Mouse (Mus musculus): ENCODE data around the gene Kcnj5.
A peak's percentile ranks its signal among the peaks of the same experiment; 100 is the strongest.

Kcnj5 gene

GRCm38 (mm10) chr9:32315999-32316398 lies 28.2 kb downstream of the Kcnj5 start:
- no peak for DNase-seq

DNA sequence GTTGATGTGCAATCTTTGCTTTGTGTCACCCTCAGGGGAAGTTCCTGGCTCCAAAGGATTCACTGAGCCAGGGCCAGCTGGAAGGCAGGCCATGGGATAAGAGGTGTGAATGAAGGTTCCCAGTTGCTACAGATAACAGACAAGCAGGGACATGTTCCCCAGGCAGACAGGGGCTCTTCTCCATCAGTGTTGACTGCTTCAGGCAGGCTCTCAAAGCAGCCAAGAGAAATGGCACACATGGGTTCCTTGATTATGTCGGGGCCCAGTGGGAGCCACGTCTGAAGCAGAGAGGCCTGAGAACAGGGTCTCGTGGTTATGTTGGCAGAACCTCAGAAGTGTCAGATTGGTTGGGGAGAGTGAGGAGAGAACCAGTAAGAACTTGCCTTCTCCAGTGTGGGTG lies 30.1 kb downstream of the Kcnj5 start:
- no peak for DNase-seq

GRCm38 (mm10) chr9:32312208-32312607 lies 31.9 kb downstream of the Kcnj5 start:
- no peak for DNase-seq

DNA sequence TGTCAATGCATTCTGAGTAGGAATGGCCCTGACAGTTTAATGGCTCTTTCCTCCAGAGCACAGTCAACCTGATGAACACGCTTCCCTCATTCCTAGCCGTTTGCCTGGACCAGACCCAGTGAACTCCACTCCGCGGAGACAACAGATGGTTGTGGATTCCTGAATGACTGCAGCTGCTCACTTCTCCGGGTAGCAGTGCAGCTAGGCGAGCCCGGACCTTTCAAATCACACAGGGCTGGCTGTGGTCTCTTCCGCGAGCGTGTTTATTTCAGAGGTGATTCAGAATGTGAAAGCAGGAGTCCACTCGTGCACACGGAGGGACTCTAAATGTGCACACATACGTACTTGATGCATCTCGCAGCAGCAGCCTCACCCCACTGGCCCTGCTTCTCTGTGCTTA lies 32.4 kb downstream of the Kcnj5 start:
- DNase-seq, result no peak

DNA sequence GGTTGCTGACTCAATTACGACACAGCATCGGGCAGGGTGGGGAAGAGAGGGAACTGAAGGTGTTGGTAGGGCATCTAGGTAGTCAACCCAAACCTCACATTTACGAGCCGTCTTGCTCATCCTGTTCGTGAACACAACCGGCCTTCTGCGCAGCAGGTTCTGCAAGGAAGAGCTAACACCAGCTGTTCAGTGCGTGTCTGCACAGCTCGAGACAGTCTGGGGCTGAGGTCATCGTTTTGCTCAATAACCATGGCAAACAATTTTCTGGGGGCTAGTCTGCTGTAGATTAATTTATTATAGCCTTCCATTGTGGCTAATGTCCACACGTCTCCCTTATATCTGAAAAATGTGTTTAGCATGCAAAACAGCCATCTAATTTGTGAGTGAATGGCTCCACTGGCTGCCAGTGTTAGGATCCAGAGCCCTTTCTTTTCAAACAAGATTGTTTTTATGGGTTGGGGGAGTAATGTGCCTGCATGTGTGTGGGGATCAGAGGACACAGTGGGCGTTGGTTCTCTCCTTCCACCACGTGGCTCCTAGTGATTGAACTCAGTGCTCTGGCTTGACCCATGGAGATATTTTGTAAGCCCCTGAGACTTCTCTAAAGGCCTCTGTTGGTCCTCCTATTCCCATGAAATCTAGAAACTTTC lies 41.5 kb downstream of the Kcnj5 start:
- DNase-seq, result no peak

- peak; percentile 74 for DNase-seq
Measured at GRCm38 (mm10) chr9:32295061-32295800, 48.9 kb downstream of the Kcnj5 start.

- DNase-seq, result peak; percentile 61
Measured at GRCm38 (mm10) chr9:32292686-32293085, 51.5 kb downstream of the Kcnj5 start.

DNA sequence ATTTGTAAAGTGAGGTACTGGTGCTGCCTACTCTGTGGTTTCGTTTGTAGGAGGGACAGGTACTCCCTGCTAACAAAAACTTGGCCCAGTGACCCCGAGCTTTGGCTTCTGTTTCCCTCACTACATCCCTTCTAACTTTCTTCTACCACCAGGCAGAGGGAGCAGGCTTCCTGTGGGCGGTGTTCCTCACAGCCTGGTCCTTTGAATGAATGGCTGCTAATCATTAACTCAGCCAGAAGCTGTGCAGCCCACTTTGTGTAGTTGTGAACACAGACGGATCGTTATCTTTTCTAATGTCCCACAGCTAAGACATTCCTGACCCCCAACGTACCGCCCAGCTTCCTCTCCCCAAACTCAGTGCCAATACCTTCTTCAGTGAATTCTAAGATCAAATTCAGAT lies 52.5 kb downstream of the Kcnj5 start:
- no peak for DNase-seq

DNA sequence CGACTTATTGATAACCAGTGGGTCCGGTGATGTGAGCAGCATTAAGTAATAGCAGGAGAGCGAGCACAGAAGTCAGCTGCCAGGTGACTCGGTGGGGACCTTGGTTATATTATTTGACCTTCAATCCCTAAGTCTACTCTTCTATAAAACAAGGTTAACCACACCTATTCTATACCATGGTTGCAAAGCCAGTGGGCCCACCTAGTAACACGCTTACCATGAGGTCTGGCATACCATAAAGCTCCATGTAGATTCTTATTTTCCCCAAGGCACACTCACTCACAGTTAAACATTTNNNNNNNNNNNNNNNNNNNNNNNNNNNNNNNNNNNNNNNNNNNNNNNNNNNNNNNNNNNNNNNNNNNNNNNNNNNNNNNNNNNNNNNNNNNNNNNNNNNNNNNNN lies 60.6 kb downstream of the Kcnj5 start:
- DNase-seq, result no peak

DNA sequence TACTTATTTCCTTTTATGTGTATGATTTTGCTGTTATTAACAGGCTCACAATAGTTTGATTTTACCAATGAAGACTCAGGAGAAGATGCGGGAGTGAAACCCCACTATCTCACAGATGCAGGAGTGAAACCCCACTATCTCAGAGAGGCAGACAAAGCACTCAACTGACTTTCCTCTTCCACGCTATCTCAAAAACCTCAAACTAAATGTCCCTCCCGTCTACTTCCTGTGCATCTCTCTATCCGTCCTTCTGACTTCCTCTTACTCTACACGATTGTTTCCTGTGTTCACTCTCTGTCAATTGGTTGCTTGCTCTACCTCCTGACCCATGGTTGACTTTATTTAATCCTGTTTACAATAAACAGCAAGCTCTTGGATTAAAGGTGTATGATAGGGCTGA lies 63.7 kb downstream of the Kcnj5 start:
- DNase-seq, result no peak

- DNase-seq, result no peak
Measured at GRCm38 (mm10) chr9:32279789-32280188, 64.4 kb downstream of the Kcnj5 start.

- no peak for DNase-seq
Measured at GRCm38 (mm10) chr9:32278052-32278451, 66.1 kb downstream of the Kcnj5 start.

GRCm38 (mm10) chr9:32271896-32272444 lies 72.2 kb downstream of the Kcnj5 start:
- peak; percentile 52 for DNase-seq
